Mouse (Mus musculus) forebrain, embryonic 16.5 days (tissue): ENCODE measurements around the gene Olfr322. TPM values are rescaled to one million over a fixed set of nuclear protein-coding genes. Genes with fewer than 3 reads are reported as not detected.

Experiments used
- ATAC-seq: fragments of 200-750 bp; cut with Nextera tagmentation; 2 replicates; pipeline ENCODE4 v1.8.0; 2017; ENCODE audit warnings: mild to moderate bottlenecking, moderate library complexity
- H3K27ac ChIP-seq: fragments of 300-500 bp; sonication (generic); 2 replicates; pipeline ENCODE4 v1.5.1; 2014; ENCODE audit warnings: low read length, control low read depth
- H3K27me3 ChIP-seq: fragments of 300-500 bp; sonication (generic); replicated peaks from 2 replicates; pipeline ENCODE4 v1.6.1; 2014; ENCODE audit warnings: low read length; ENCODE audit not compliant: control insufficient read depth, insufficient read depth
- H3K36me3 ChIP-seq: fragments of 300-500 bp; sonication (generic); 2 replicates; pipeline ENCODE4 v1.6.1; 2014; ENCODE audit not compliant: control insufficient read depth, insufficient read depth
- H3K4me1 ChIP-seq: fragments of 300-500 bp; sonication (generic); replicated peaks from 2 replicates; pipeline ENCODE4 v1.6.1; 2014; ENCODE audit warnings: low read length; ENCODE audit not compliant: control insufficient read depth, insufficient read depth
- H3K4me2 ChIP-seq: fragments of 300-500 bp; sonication (generic); 2 replicates; pipeline ENCODE4 v1.6.1; 2014; ENCODE audit warnings: mild to moderate bottlenecking, low read length, control low read depth
- H3K4me3 ChIP-seq: fragments of 300-500 bp; sonication (generic); replicated peaks from 2 replicates; pipeline ENCODE4 v1.5.1; 2014; ENCODE audit warnings: mild to moderate bottlenecking, low read length, control low read depth
- H3K9ac ChIP-seq: fragments of 300-500 bp; sonication (generic); replicated peaks from 2 replicates; pipeline ENCODE4 v1.6.1; 2014; ENCODE audit warnings: low read depth, low read length, control low read depth
- H3K9me3 ChIP-seq: fragments of 300-500 bp; sonication (generic); 2 replicates; pipeline ENCODE4 v1.6.1; 2016; ENCODE audit warnings: low read length; ENCODE audit not compliant: control insufficient read depth
- WGBS: fragments of 180-500 bp; shearing (Covaris S2); extraction: QIAGEN DNeasy Blood & Tissue Kit; methylation state at CpG from one replicate; pipeline ENCODE4 v1.1.7; 2014; 5-methylcytosine and 5-hydroxymethylcytosine counted together
- polyA plus RNA-seq: library from polyadenylated mRNA; unstranded; fragments of >200 nt; fragmentation: Nextera tagmentation; extraction: Ambion mirVana; gene quantifications from 2 replicates; pipeline ENCODE4 v1.2.1, GENCODE M21; 2015

Olfr322 gene
- polyA plus RNA-seq: not detected in 2 replicates

DNA sequence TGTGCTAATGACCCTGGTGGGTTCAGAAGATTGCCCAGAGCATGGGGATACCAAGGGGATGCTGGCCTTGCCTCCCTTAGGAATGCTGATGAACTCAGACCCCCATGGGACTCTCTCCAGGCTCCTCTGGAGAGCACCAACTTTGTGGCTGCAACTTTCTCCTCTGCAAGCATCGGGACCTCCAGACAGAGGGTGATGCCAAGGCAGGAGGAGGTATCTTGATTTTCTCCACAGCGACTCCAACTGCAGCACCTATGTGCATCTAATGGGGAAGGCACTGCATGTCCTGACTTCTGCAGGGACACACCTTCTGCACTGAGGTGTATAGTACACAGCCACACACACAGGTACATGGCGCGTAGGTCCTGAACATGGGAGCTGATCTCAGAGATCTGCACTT, at the start of gene Olfr322:
Gene Olfr322, plus strand, starts transcription at position 187 of the 400 bp plus-strand sequence.
- H3K4me3 ChIP-seq: no peak within 1 kb of the TSS
- no peak for ATAC-seq
- H3K9ac ChIP-seq: no peak within 1 kb of the TSS
- no peak within 1 kb of the TSS for H3K4me2 ChIP-seq
- no peaks in the 10 kb centered on the region for H3K9me3 ChIP-seq
- H3K36me3 ChIP-seq: no peaks in the 10 kb centered on the region
- no peak within 1 kb of the TSS for H3K27ac ChIP-seq
- no peaks in the 10 kb centered on the region for H3K4me1 ChIP-seq
- 94% methylated on average over 4 of the region's 4 CpGs for WGBS
- no peaks in the 10 kb centered on the region for H3K27me3 ChIP-seq

DNA sequence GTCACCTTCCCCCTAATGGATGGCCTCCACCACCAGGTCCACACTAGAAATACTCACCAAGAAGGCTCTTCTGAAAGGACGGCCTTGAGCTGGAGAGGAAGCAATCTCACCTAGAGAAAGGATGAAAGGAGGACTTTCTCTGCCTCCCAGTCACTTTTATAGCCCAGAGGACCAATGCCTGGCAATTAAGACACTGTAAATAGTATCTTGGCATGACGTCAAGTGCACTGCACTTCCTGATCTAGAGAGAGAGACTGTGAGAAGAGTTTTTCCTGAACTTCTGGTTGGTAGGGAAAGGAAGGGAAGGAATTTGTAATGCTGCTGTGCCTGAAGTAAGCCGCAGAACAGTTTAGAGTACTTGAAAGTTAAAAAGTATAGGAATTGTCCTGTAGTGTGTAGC, 45.2 kb upstream of the Olfr322 start:
- H3K27ac ChIP-seq: no peak overlapping the region
- H3K4me3 ChIP-seq: no peak overlapping the region
- H3K9me3 ChIP-seq: no peaks in the 10 kb centered on the region
- no peaks in the 10 kb centered on the region for H3K27me3 ChIP-seq
- H3K9ac ChIP-seq: no peak overlapping the region
- WGBS: 82% methylated on average over 3 of the region's 3 CpGs
- ATAC-seq: no peak
- H3K36me3 ChIP-seq: no peaks in the 10 kb centered on the region
- no peaks in the 10 kb centered on the region for H3K4me1 ChIP-seq
- H3K4me2 ChIP-seq: no peak overlapping the region

DNA sequence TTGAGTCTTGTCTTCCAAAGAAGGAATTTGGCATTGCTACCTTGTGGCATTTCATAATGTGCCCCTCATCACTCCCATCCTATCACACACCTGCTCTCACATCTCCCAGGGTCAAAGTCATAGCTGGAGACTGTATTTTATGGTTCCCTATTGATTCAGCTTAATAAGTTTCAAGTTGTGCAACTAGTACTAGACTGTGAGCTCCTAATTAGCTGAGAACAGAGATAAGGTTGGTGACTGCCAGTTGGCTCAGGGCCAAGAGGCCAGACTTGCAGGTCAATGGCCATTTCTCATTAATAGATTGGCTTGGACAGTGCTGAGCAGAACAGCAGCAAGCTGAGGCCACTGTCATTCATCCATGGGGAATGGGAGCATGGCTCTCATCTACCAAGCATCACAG, 44.1 kb upstream of the Olfr322 start:
- Histone ChIP-seq H3K4me2 (no peak overlapping the region), H3K4me1 (no peaks in the 10 kb centered on the region), H3K36me3 (no peaks in the 10 kb centered on the region), H3K9me3 (no peaks in the 10 kb centered on the region), H3K27ac (no peak overlapping the region), H3K4me3 (no peak overlapping the region), H3K27me3 (no peaks in the 10 kb centered on the region), H3K9ac (no peak overlapping the region)
- no peak for ATAC-seq

DNA sequence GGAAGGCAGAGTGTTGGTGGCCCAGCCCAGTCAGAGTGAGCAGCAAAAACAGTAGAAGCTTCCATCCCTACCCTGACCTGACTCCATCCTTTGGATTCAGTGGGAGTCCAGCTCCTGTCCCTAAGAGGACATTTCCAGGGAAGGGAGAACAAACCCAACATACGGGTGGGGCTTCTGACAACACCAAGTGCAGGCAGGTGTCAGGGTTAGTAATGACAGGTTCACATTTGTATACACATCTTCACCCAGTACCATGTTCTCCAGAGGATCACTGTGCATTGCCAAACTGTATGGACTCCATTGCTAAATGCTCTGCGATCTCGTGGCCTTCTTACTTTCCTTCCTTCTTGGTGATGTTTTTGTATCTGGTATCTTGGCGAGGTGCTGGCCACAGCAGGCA, 42.6 kb upstream of the Olfr322 start, which contains the start of gene 2210407C18Rik:
Gene 2210407C18Rik, minus strand, starts transcription at position 101 of the 400 bp plus-strand sequence.
- no peak within 1 kb of the TSS for H3K4me3 ChIP-seq
- WGBS: 84% methylated on average over 4 of the region's 4 CpGs

DNA sequence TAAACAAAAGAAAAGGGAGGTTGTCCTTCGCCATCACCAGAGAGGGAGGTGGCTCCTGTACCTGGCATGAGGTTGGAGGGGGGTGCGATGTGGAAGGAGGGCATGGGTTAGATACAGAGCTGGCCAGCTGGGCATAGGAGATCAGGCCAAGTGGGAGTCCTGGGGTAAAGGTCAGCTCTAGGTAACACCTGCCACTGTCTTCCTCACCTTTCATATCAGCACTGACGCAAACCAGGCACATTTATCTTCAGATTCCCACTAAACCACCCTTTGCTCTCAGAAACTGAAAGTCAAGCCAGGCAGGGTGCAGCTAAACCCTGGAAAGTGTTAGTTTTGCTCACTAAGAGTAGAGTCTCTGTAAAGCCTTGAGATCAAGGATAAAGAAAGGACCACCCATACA, 40.2 kb upstream of the Olfr322 start:
- no peak overlapping the region for H3K4me3 ChIP-seq
- no peak for ATAC-seq
- 58% methylated on average over 3 of the region's 3 CpGs for WGBS

More for the DNA sequence above, 42.6 kb upstream of the Olfr322 start, which contains the start of gene 2210407C18Rik:
- H3K9ac ChIP-seq: no peak within 1 kb of the TSS
- H3K4me2 ChIP-seq: no peak within 1 kb of the TSS
- H3K36me3 ChIP-seq: no peaks in the 10 kb centered on the region
- H3K9me3 ChIP-seq: no peaks in the 10 kb centered on the region
- H3K27ac ChIP-seq: no peak within 1 kb of the TSS
- no peaks in the 10 kb centered on the region for H3K4me1 ChIP-seq
- H3K27me3 ChIP-seq: no peaks in the 10 kb centered on the region
- no peak for ATAC-seq

DNA sequence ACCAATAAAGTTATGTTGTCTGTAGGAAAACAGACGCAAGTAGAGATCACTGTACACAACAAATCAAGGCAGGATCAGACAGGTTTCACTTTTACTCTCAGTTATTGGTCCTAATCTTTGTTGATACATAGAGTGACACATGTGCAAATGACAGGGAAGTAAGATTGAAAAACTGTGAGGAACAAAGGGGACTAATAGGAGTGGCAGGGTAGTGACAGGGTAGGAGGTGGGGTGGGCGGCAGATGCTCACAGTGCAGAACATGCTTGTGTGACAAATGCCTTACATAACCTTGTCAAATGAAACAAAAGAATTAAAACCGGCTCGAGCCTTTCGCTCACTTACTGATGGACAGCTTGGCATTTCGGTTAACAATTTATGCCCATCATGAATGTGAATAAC, 39.8 kb upstream of the Olfr322 start:
- no peaks in the 10 kb centered on the region for H3K36me3 ChIP-seq
- H3K27ac ChIP-seq: no peak overlapping the region
- H3K9me3 ChIP-seq: no peaks in the 10 kb centered on the region
- WGBS: 53% methylated on average over 6 of the region's 6 CpGs
- ATAC-seq: no peak
- H3K27me3 ChIP-seq: no peaks in the 10 kb centered on the region
- no peak overlapping the region for H3K4me3 ChIP-seq
- H3K4me1 ChIP-seq: no peaks in the 10 kb centered on the region
- no peak overlapping the region for H3K9ac ChIP-seq
- no peak overlapping the region for H3K4me2 ChIP-seq

More for the DNA sequence above, 40.2 kb upstream of the Olfr322 start:
- Histone ChIP-seq H3K4me1 (no peaks in the 10 kb centered on the region), H3K9me3 (no peaks in the 10 kb centered on the region), H3K4me2 (no peak overlapping the region), H3K36me3 (no peaks in the 10 kb centered on the region), H3K27ac (no peak overlapping the region), H3K27me3 (no peaks in the 10 kb centered on the region), H3K9ac (no peak overlapping the region)

DNA sequence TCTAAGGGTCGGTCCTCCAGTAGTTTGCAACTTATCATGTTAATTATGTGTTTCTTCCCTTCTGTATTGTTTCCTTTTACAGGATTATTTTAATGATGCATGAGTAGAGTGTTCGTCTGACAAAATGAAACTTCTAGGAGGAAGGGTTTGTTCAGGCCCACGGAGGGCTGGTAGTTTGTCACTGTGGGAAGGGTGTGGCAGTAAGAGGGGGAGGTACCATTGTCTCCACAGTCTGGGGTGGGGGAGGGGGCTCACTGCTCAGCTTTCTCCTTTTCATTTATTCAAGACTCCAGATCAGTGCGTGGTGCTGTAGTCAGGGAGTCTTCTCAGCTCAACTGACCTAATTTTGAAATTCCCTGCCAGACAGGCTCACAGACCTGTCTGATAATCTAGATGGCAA, 32.4 kb upstream of the Olfr322 start:
- ATAC-seq: no peak
- H3K9me3 ChIP-seq: no peaks in the 10 kb centered on the region
- WGBS: 36% methylated on average over 4 of the region's 4 CpGs
- no peaks in the 10 kb centered on the region for H3K27me3 ChIP-seq
- H3K4me3 ChIP-seq: no peak overlapping the region
- no peak overlapping the region for H3K27ac ChIP-seq
- no peak overlapping the region for H3K4me2 ChIP-seq
- no peak overlapping the region for H3K9ac ChIP-seq
- H3K36me3 ChIP-seq: no peaks in the 10 kb centered on the region
- no peaks in the 10 kb centered on the region for H3K4me1 ChIP-seq

DNA sequence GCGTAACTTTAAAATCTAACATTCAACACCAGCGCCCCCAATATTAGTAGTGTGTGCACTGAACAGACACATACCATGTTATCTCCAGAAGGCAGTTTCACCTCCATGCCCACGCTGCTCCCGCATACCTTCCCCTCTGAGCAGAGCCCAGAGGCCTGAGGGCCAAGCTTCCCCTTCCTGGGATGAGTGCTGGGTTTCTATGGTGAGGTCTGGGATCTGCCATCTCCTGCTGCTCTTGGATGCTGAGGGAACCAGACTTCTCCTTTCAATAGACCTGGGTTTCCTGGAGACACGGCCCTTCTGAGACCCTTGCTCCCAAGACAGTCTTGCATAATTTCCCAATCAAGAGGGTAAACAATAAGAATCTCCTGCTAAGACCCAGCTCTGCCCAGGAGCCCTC, 28.2 kb upstream of the Olfr322 start, which contains the start of gene Olfr323:
Gene Olfr323, minus strand, starts transcription at position 101 of the 400 bp plus-strand sequence.
- Histone ChIP-seq H3K4me2 (no peak within 1 kb of the TSS), H3K27me3 (no peaks in the 10 kb centered on the region), H3K4me1 (no peaks in the 10 kb centered on the region), H3K27ac (no peak within 1 kb of the TSS), H3K9me3 (no peaks in the 10 kb centered on the region), H3K9ac (no peak within 1 kb of the TSS), H3K4me3 (no peak within 1 kb of the TSS), H3K36me3 (no peaks in the 10 kb centered on the region)
- WGBS: 81% methylated on average over 5 of the region's 5 CpGs
- ATAC-seq: no peak

DNA sequence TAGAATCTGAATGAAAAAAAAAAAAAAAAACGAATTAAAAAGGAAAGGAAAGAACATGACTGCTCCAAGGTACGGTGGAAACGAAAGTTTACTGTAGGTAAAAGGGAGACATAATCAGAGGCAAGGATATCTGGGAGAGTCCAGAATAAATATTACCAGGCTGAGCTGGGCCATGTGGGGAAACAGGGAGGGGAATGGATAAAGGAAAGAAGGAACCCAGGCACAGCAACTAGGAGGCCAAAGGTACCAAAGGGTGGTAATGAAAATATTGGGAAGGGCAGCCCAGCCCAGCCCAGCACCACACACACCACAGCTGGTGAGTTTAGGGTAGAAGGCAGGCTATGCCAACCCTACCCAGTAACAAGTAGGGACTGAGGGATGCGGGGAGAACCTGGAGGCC, 23.7 kb upstream of the Olfr322 start:
- H3K27me3 ChIP-seq: no peaks in the 10 kb centered on the region
- WGBS: 63% methylated on average over 4 of the region's 4 CpGs
- H3K27ac ChIP-seq: no peak overlapping the region
- no peaks in the 10 kb centered on the region for H3K36me3 ChIP-seq
- no peak for ATAC-seq
- no peaks in the 10 kb centered on the region for H3K9me3 ChIP-seq
- H3K4me2 ChIP-seq: no peak overlapping the region
- H3K4me1 ChIP-seq: no peaks in the 10 kb centered on the region
- no peak overlapping the region for H3K9ac ChIP-seq
- H3K4me3 ChIP-seq: no peak overlapping the region

DNA sequence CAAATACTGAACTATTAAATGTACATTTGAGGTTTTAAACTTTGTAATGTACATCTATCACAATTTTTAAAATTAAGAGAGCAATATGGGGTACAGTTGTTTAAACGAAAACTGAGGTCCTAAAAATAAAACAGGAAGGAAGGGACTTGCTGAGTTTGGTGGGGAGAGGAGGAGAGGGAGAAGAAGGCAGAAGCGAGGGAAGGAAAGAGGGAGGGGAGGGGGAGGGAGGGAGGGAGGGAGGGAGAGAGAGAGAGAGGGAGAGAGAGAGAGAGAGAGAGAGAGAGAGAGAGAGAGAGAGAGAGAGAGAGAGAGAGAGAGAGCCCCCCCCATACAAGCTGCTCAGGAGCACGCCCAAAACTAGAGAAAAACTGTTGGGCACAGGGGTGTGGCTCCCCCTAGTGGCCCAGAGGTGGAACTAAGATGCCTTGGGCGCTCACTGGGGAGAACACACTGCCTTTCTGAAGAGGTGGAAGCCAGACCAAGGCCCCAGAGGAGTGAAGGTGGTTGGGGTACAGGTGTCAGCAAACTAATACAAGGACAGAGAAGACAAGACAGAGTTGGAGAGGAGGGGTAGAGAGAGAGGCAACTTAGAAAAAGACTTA, 22.1 kb upstream of the Olfr322 start:
- ATAC-seq: peak; percentile 47; the same call in 1 of the 2 replicates
- H3K4me1 ChIP-seq: peaks cover 10% of the 10 kb centered on the region
- H3K36me3 ChIP-seq: no peaks in the 10 kb centered on the region
- 29% methylated on average over 4 of the region's 4 CpGs for WGBS
- H3K4me3 ChIP-seq: no peak overlapping the region
- no peak overlapping the region for H3K27ac ChIP-seq
- H3K9me3 ChIP-seq: no peaks in the 10 kb centered on the region
- 0 out of 2 replicates have a peak, but pooled peaks cover 2% of the 10 kb centered on the region for H3K27me3 ChIP-seq
- H3K4me2 ChIP-seq: no peak overlapping the region
- H3K9ac ChIP-seq: no peak overlapping the region
